Mouse (Mus musculus) G1E (cell line): ENCODE data around the gene Lima1. TPM values are rescaled to one million over a fixed set of nuclear protein-coding genes. Genes with fewer than 3 reads are reported as not detected.
"Not testable (repeated sequence)": the region's sequence is repeated elsewhere in the genome, so short reads cannot be mapped to it uniquely, and the experiment has no call there.

Experiments
- ATAC-seq: 2 replicates; pipeline ENCODE4 v1.8.0; 2016; ENCODE audit warnings: mild to moderate bottlenecking; ENCODE audit not compliant: insufficient number of reproducible peaks, poor library complexity, low FRiP score, severe bottlenecking; ENCODE audit errors: extremely low read depth
- DNase-seq: peaks from one replicate; pipeline ENCODE4 v3.0.0; 2012; ENCODE audit warnings: low spot score
- H3K27me3 ChIP-seq: 2 replicates; pipeline ENCODE4 v1.6.1; 2012; ENCODE audit warnings: mild to moderate bottlenecking, low read length, inconsistent platforms; ENCODE audit not compliant: insufficient read depth
- H3K36me3 ChIP-seq: replicated peaks from 2 replicates; pipeline ENCODE3; 2012; ENCODE audit warnings: mild to moderate bottlenecking, inconsistent platforms
- H3K4me1 ChIP-seq: 2 replicates; pipeline ENCODE4 v1.6.1; 2012; ENCODE audit warnings: low read depth, low read length, inconsistent platforms, mixed read lengths; ENCODE audit not compliant: insufficient read depth
- H3K4me3 ChIP-seq: 2 replicates; pipeline ENCODE4 v1.5.1; 2012; ENCODE audit warnings: low read depth, mild to moderate bottlenecking, inconsistent platforms, low read length, moderate library complexity, mixed read lengths
- H3K9me3 ChIP-seq: replicated peaks from 2 replicates; pipeline ENCODE4 v1.6.1; 2012; ENCODE audit warnings: inconsistent platforms
- CTCF ChIP-seq: IDR thresholded peaks from 2 replicates; pipeline ENCODE4 v1.5.1; 2012; ENCODE audit warnings: low read depth, low read length, inconsistent platforms, mixed read lengths
- GATA1 ChIP-seq: IDR thresholded peaks from 2 replicates; pipeline ENCODE4 v1.6.1; 2012; ENCODE audit warnings: borderline replicate concordance, low read length, inconsistent platforms, mixed read lengths
- GATA2 ChIP-seq: IDR thresholded peaks from 2 replicates; pipeline ENCODE4 v1.6.1; 2012; ENCODE audit warnings: low read depth, low read length, inconsistent platforms, borderline replicate concordance
- POLR2AphosphoS5 ChIP-seq: IDR thresholded peaks from 2 replicates; pipeline ENCODE4 v1.6.1; 2012; ENCODE audit warnings: low read depth, low read length, inconsistent platforms; ENCODE audit not compliant: insufficient replicate concordance
- TAL1 ChIP-seq: conservative IDR thresholded peaks from 2 replicates; pipeline ENCODE4 v1.6.1; 2012; ENCODE audit warnings: low read depth, low read length, inconsistent platforms, mixed read lengths
- polyA plus RNA-seq: library from polyadenylated mRNA; stranded (reverse); fragments of >175 nt; gene quantifications from 2 replicates; pipeline ENCODE4 v1.2.3, GENCODE M21; 2012
- total RNA-seq, 2 experiments: library from RNA; stranded (forward) in 1 of 2; stranded (reverse) in 1 of 2; fragments of 200-1000 nt in 1 of 2; fragments of >200 nt in 1 of 2; fragmentation: Nextera tagmentation in 1 of 2; gene quantifications; 2 replicates each; pipeline ENCODE4 v1.2.3; 2014 to 2017

The Lima1 gene
- total and polyA plus RNA-seq, 3 experiments: 0.01 to 0.87 TPM; not detected in 1

DNA sequence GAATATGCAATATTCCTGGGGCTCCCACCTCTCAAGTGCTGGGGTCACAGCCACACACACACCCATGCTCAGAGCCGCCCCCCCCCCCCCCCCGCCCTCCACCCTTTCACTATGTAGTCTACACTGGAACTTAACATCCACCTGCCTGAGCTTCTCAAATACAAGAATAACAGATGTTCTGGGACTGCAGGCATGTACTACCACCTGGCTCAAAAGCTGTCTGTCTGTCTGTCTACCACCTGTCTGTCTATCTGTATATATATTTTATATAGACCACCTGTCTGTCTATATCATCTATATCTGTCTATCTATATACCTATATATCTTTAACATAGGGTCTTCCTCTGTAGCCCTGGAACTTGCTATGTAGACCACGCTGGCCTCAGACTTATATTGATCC is 16.1 kb upstream of the Lima1 start:
- TF ChIP-seq GATA2 (no peak), GATA1 (no peak), TAL1 (no peak), POLR2AphosphoS5 (no peak), CTCF (no peak)
- DNase-seq (no peak), ATAC-seq (no peak)
- H3K4me3 ChIP-seq: no peak overlapping the region
- H3K4me1 ChIP-seq: no peaks in the 10 kb centered on the region
- H3K9me3 ChIP-seq: no peaks in the 10 kb centered on the region
- peaks cover 9% of the 10 kb centered on the region for H3K27me3 ChIP-seq
- H3K36me3 ChIP-seq: no peaks in the 10 kb centered on the region

DNA sequence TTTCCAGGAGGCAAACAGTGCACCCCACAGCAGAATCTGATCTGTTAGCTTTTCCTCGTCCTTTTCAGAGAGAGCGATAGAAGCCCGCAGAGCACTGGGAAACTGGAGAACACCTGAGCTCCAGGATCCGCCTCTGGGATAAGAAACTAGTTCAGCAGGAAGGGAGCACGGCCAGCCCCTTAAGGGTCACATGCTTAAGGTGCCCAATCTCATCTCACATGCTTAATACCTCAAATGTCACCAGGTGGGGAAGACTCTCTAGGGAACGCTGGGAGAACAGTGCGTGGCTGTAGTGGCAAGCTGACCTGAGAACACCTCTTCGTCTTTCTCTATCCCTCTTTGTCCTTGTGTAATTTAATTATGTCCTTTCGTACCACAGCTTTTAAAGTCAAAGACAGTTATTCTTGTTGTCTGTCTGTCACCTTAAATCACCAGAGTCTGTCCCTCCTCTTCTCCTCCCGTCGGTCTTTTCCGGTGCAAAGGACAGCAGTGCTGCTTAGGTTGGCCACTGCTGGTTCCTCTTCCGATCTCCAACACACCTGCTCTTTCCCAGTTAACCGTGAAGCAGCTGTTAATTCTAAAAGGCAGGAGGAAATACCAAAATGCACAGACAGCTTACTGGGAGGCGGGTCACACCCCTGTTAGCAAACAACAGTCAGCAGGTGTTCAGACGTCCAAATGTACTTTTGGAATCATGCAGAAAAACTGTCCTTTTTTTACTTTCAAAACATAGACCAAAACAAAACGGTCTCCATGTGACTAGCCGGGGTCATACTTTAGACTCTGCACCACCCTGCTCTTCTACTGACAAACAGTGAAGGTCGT is 15.4 kb upstream of the Lima1 start:
- no peaks in the 10 kb centered on the region for H3K9me3 ChIP-seq
- peaks cover 9% of the 10 kb centered on the region for H3K27me3 ChIP-seq
- H3K4me1 ChIP-seq: no peaks in the 10 kb centered on the region
- ATAC-seq (no peak), DNase-seq (no peak)
- no peak overlapping the region for H3K4me3 ChIP-seq
- H3K36me3 ChIP-seq: no peaks in the 10 kb centered on the region
- TF ChIP-seq TAL1: no peak

DNA sequence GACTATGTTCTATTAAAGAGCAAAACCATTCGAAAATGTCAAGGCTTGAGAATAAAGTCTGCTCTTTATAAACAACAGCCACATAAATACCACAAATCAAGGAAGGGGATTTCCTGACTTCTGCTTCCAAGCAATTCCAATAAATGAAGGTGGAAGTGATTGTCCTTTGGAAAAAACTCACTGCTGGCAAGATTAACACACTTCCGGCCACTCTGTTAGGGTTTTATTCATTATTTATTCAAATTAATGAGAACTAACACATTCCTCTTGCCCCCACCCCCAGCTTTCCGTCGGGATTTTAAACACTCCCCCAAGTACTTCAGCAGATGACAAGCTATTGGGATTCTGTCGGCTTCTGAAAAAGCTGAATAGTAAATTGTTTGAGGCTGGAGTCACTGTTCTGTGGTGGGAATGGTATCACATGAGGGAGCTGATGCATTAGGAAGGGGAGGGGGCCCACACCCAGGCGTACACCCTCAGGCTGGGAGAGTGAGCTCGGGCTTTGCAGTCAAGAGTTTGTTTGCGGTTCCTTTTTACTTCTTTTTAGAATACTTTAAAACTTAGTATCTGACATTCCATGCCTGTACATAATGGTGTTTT is 14.1 kb upstream of the Lima1 start:
- no peaks in the 10 kb centered on the region for H3K4me1 ChIP-seq
- no peak overlapping the region for H3K4me3 ChIP-seq
- ATAC-seq (no peak), DNase-seq (no peak)
- no peaks in the 10 kb centered on the region for H3K9me3 ChIP-seq
- TF ChIP-seq TAL1: no peak
- TF ChIP-seq POLR2AphosphoS5: no peak
- no peak for TF ChIP-seq GATA1
- no peak for TF ChIP-seq GATA2
- TF ChIP-seq CTCF: no peak
- no peaks in the 10 kb centered on the region for H3K36me3 ChIP-seq
- peaks cover 9% of the 10 kb centered on the region for H3K27me3 ChIP-seq

DNA sequence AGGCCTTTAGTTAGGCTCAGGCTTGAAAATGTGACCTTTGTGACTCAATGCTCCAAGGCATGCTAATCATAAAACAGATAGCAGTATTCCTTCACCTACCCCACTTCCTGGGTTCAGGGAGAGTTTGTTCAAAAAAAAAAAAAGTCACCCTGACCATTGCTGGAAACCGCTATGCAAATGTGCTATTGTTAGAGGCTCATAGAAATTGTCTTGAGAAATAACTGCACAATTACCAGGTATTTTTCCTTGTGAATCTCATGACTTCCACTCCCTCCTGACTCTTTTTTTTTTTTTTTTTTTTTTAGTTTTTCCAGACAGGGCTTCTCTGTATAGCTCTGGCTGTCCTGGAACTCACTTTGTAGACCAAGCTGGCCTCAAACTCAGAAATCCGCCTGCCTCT is 11.9 kb upstream of the Lima1 start:
- not testable (repeated sequence) for DNase-seq, ATAC-seq, H3K4me1 ChIP-seq, H3K9me3 ChIP-seq, H3K36me3 ChIP-seq, H3K27me3 ChIP-seq, H3K4me3 ChIP-seq

DNA sequence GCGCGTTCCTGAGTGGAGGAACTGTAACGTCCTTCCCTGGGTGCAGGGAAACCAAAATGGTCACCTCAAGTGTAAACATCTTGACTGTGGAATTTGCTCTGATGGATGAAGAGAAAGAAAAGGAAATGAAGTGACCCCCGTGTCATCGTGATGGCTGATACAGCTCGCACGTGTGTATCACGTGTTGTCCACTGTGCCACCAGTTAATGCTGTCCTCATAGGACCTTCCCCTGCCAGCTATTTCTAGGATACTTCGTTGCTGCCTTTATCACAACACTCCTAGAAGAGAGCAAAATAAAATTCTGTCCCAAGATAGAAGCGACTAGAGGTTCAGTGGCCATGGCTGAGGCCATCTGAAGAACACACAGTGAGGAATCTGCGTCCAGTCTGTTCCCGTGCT is 8.8 kb upstream of the Lima1 start:
- DNase-seq (no peak), ATAC-seq (no peak)
- no peaks in the 10 kb centered on the region for H3K27me3 ChIP-seq
- TF ChIP-seq POLR2AphosphoS5 (no peak), GATA1 (no peak), CTCF (no peak), GATA2 (no peak), TAL1 (no peak)
- no peaks in the 10 kb centered on the region for H3K9me3 ChIP-seq
- H3K4me1 ChIP-seq: no peaks in the 10 kb centered on the region
- no peak overlapping the region for H3K4me3 ChIP-seq
- no peaks in the 10 kb centered on the region for H3K36me3 ChIP-seq

DNA sequence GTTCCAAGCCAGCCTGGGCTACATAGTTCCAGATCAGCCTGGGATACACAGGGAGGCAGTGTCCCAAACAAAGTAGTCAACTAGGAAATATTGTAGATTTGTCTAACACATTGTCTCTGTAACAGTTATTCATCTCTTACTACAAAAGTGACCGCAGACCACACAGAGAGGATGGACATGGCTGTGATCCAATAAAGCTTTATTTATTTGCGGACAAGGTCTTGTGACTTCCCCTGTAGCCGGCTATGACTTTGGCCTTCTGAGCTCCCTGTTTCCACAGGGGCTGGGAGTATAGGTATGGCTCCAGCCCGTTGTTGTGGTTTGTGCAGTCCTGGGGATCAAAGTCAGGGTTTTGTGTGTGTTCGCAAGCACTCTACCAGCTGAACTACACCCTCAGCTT is 3.3 kb upstream of the Lima1 start:
- H3K36me3 ChIP-seq: no peaks in the 10 kb centered on the region
- no peak for TF ChIP-seq CTCF
- no peak for TF ChIP-seq POLR2AphosphoS5
- no peak for TF ChIP-seq GATA2
- peaks cover 8% of the 10 kb centered on the region for H3K27me3 ChIP-seq
- H3K9me3 ChIP-seq: no peaks in the 10 kb centered on the region
- H3K4me1 ChIP-seq: no peaks in the 10 kb centered on the region; the same call in 1 of the 2 replicates
- ATAC-seq (no peak), DNase-seq (no peak)
- no peak overlapping the region for H3K4me3 ChIP-seq
